Mouse (Mus musculus) MEL (cell line): ENCODE measurements around the gene Lhx2.

ENCODE experiments used
- CHD2 ChIP-seq: IDR thresholded peaks from 2 replicates; pipeline ENCODE4 v1.6.1; 2011; ENCODE audit warnings: low read length, improper control_type of control experiment
- CTCF ChIP-seq, 3 experiments: IDR thresholded peaks in 2 of 3; conservative IDR thresholded peaks in 1 of 3; 2 replicates each; pipeline ENCODE4 v1.5.1; 2011 to 2012; ENCODE audit warnings: low read length in 3 of 3, low read depth in 2 of 3, mild to moderate bottlenecking in 2 of 3, improper control_type of control experiment in 1 of 3, inconsistent platforms in 1 of 3, mixed read lengths in 1 of 3, moderate library complexity in 1 of 3; ENCODE audit not compliant: control insufficient read depth in 1 of 3, insufficient read depth in 1 of 3, poor library complexity in 1 of 3, severe bottlenecking in 1 of 3
- EP300 ChIP-seq, 2 experiments: IDR thresholded peaks; 2 replicates each; pipeline ENCODE4 v1.6.1; 2011; ENCODE audit warnings: improper control_type of control experiment in 2 of 2, low read length in 2 of 2, low read depth in 1 of 2, mild to moderate bottlenecking in 1 of 2
- MYB ChIP-seq: IDR thresholded peaks from 2 replicates; pipeline ENCODE4 v1.6.1; 2011; ENCODE audit warnings: mild to moderate bottlenecking, low read depth, low read length, improper control_type of control experiment
- POLR2A ChIP-seq, 2 experiments: IDR thresholded peaks; 2 replicates each; pipeline ENCODE4 v1.6.1; 2011 to 2012; ENCODE audit warnings: low read length in 2 of 2, mild to moderate bottlenecking in 2 of 2, control low read depth in 1 of 2, improper control_type of control experiment in 1 of 2, low read depth in 1 of 2, moderate library complexity in 1 of 2; ENCODE audit not compliant: control insufficient read depth in 1 of 2, insufficient read depth in 1 of 2, poor library complexity in 1 of 2
- POLR2AphosphoS2 ChIP-seq: IDR thresholded peaks from 2 replicates; pipeline ENCODE4 v1.6.1; 2011; ENCODE audit warnings: low read length, improper control_type of control experiment
- ZC3H11A ChIP-seq: IDR thresholded peaks from 2 replicates; pipeline ENCODE4 v1.6.1; 2012; ENCODE audit warnings: low read depth, mild to moderate bottlenecking, inconsistent platforms, low read length, improper control_type of control experiment
- ZMIZ1 ChIP-seq: IDR thresholded peaks from 2 replicates; pipeline ENCODE4 v1.6.1; 2012; ENCODE audit warnings: low read depth, mild to moderate bottlenecking, inconsistent platforms, low read length, improper control_type of control experiment, moderate library complexity
- ZNF384 ChIP-seq: IDR thresholded peaks from 2 replicates; pipeline ENCODE4 v1.6.1; 2012; ENCODE audit warnings: low read depth, mild to moderate bottlenecking, inconsistent platforms, low read length, improper control_type of control experiment

GRCm38 (mm10) chr2:38353664-38354063 is 14.6 kb downstream of the Lhx2 start:
- TF ChIP-seq MYB (no peak), POLR2AphosphoS2 (no peak), ZMIZ1 (no peak), CTCF (IDR thresholded peaks at IDR 0.05 in 2 of 3, conservative IDR thresholded peaks at IDR 0.05 in 1 of 3; ENCODE audit: control insufficient read depth in 1 of 3, insufficient read depth in 1 of 3, low read depth in 2 of 3, low read length in 3 of 3, poor library complexity in 1 of 3, severe bottlenecking in 1 of 3) (no peak), ZC3H11A (no peak), EP300 (IDR thresholded peaks at IDR 0.05; ENCODE audit: low read depth in 1 of 2, low read length in 2 of 2) (no peak), ZNF384 (no peak), POLR2A (IDR thresholded peaks at IDR 0.05; ENCODE audit: control insufficient read depth in 1 of 2, insufficient read depth in 1 of 2, low read depth in 1 of 2, low read length in 2 of 2, poor library complexity in 1 of 2) (no peak), CHD2 (no peak)
